Mouse (Mus musculus): ENCODE measurements at regions not wholly inside any gene's neighbourhood (a gene's known extent, or its start where the extent isn't known, plus 50 kb on each side); places are given as distances from the start of the nearest gene placed in this dataset.

DNA sequence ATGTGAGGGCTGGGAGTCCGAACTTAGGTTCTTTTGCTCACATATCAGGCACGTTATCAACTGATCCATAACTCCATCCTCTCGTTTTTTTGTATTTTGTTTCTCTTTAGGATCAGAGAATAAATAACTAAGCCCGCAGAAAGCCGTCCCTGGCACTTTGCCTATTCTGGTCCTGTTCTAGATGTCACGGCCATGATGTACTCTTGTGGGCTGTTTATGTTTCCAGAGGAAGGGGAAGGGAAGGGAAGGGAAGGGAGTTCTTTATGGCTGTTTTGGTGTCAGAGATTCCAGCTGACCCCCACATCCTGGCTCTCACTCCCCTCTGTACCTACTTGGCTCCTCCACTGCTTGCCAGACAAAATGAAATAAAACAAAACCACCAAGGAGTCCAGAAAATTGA, 272.1 kb upstream of the Gadl1 start:
- TF ChIP-seq CTCF (IDR thresholded peaks at IDR 0.05; ENCODE audit: low read depth, low read length) (no peak), EP300 (IDR thresholded peaks at IDR 0.05; ENCODE audit: insufficient read depth, low read depth, low read length) (no peak)

Measured in ES-Bruce4 (cell line).